Mouse (Mus musculus) midbrain, embryonic 15.5 days (tissue): ENCODE measurements around the gene Reck. TPM values are rescaled to one million over a fixed set of nuclear protein-coding genes. Genes with fewer than 3 reads are reported as not detected.

ENCODE experiments used
- ATAC-seq: fragments of 200-750 bp; cut with Nextera tagmentation; replicated peaks from 2 replicates; pipeline ENCODE4 v1.8.0; 2017; ENCODE audit warnings: moderate TSS enrichment
- H3K27ac ChIP-seq: fragments of 300-500 bp; sonication (generic); 2 replicates; pipeline ENCODE4 v1.5.1; 2015; ENCODE audit warnings: mild to moderate bottlenecking, inconsistent platforms
- H3K27me3 ChIP-seq: fragments of 300-500 bp; sonication (generic); replicated peaks from 2 replicates; pipeline ENCODE4 v1.6.1; 2015; ENCODE audit warnings: inconsistent platforms
- H3K36me3 ChIP-seq: fragments of 300-500 bp; sonication (generic); replicated peaks from 2 replicates; pipeline ENCODE4 v1.6.1; 2015; ENCODE audit warnings: inconsistent platforms
- H3K4me1 ChIP-seq: fragments of 300-500 bp; sonication (generic); 2 replicates; pipeline ENCODE4 v1.6.1; 2015; ENCODE audit warnings: inconsistent platforms
- H3K4me2 ChIP-seq: fragments of 300-500 bp; sonication (generic); 2 replicates; pipeline ENCODE4 v1.6.1; 2015; ENCODE audit warnings: inconsistent platforms, mild to moderate bottlenecking, moderate library complexity
- H3K4me3 ChIP-seq: fragments of 300-500 bp; sonication (generic); 2 replicates; pipeline ENCODE4 v1.5.1; 2015; ENCODE audit warnings: mild to moderate bottlenecking, inconsistent platforms
- H3K9ac ChIP-seq: fragments of 300-500 bp; sonication (generic); 2 replicates; pipeline ENCODE4 v1.6.1; 2015; ENCODE audit warnings: mild to moderate bottlenecking, inconsistent platforms
- H3K9me3 ChIP-seq: fragments of 300-500 bp; sonication (generic); 2 replicates; pipeline ENCODE4 v1.6.1; 2016; ENCODE audit warnings: inconsistent platforms
- WGBS: fragments of 180-500 bp; shearing (Covaris S2); methylation state at CpG from one replicate; pipeline ENCODE4 v1.1.7; 2015; ENCODE audit warnings: mixed read lengths; 5-methylcytosine and 5-hydroxymethylcytosine counted together
- polyA plus RNA-seq: library from polyadenylated mRNA; unstranded; fragments of >200 nt; fragmentation: Nextera tagmentation; extraction: Ambion mirVana; gene quantifications from 2 replicates; pipeline ENCODE4 v1.2.1, GENCODE M21; 2015

Gene Reck
- 6.7 and 7.0 TPM in 2 replicates for polyA plus RNA-seq

DNA sequence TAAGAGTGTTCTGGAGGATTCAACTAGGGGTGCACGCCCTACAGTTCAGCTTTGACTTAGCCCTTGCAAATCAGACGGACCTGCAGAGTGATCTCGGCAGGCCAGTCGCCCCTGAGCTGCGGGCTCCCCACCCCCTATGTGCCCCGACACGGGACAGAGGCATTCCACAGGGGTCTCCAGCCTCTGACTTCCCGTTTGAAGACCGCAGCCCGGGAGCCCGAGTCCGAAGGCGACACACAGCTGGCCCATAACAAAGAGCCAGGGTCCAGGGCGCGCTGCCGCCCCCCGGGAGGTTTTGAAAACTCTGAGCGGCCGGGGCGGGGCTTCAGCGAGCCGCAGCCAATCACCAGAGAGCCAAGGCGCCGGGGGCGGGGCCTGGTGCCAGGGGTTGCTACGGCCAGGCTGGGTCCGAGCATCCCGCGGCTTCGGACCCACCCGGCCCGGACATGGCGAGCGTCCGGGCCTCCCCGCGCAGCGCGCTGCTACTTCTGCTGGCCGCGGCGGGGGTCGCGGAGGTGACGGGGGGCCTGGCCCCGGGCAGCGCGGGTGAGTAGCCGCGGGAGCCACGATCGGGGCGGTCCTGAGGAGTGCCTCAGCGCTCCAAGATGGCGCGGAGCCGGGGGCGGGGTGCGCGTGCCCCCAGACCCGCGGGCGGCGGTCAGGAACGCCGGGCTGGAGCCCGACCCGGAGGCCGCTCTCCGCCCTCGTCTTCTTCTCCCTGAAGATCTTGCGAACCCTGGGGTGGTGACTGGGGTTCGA is at the start of gene Reck:
TSS of gene Reck (plus strand) at position 371 of the 759 bp plus-strand sequence.
- no peaks in the 10 kb centered on the region for H3K9me3 ChIP-seq
- peak within 1 kb of the TSS; percentile 70 for H3K27ac ChIP-seq
- under 1% methylated on average over 73 of the region's 73 CpGs for WGBS
- H3K9ac ChIP-seq = peak within 1 kb of the TSS; percentile 62
- H3K4me2 ChIP-seq = peak within 1 kb of the TSS; percentile 89
- peak; percentile 94 for ATAC-seq
- no peaks in the 10 kb centered on the region for H3K27me3 ChIP-seq
- peaks cover 23% of the 10 kb centered on the region for H3K4me1 ChIP-seq
- no peaks in the 10 kb centered on the region for H3K36me3 ChIP-seq
- H3K4me3 ChIP-seq = peak within 1 kb of the TSS; percentile 65

DNA sequence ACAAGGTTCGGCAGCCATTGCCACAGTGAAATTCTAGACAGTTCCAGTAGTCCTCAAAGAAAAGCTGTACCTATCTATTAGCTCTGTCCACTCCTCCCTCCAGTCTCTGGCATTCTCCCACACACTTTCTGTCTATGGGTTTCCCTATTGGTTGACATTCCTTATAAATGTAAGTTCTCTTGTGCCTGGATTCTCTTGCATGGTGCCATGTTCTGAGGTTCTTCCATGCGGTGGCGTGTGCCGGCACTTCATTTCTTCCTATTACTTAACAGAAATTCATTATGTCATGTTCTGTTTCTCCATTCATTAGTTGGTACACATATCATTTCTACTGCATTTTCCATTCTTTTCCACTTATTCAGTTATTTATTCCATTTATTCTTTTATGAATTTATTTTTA is 46.5 kb upstream of the Reck start:
- H3K27me3 ChIP-seq = no peaks in the 10 kb centered on the region
- no peaks in the 10 kb centered on the region for H3K9me3 ChIP-seq
- H3K4me2 ChIP-seq = no peak overlapping the region
- H3K4me1 ChIP-seq = no peaks in the 10 kb centered on the region
- no peak overlapping the region for H3K4me3 ChIP-seq
- no peaks in the 10 kb centered on the region for H3K36me3 ChIP-seq
- H3K27ac ChIP-seq = no peak overlapping the region
- WGBS = 90% methylated on average over 4 of the region's 4 CpGs
- H3K9ac ChIP-seq = no peak overlapping the region
- no peak for ATAC-seq

DNA sequence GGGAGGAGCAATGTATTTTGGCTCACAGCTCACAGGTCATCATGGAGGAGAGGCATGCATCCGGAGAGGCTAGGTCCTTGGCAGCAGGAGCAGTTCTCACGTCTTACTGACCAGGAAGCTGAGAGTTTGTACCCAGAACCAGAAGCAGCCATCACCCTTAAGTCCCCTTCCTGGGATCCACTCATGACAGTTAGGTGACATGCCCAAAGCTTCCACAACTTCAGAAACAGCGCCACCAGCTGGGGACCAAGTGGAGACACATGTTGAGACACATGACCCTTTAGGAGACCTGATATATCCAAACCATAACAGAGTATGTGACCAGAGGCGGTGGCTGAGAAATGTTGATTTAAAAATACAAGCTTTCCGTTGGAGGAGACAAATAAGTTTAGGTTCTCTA is 43.3 kb upstream of the Reck start:
- 73% methylated on average over 5 of the region's 5 CpGs for WGBS

DNA sequence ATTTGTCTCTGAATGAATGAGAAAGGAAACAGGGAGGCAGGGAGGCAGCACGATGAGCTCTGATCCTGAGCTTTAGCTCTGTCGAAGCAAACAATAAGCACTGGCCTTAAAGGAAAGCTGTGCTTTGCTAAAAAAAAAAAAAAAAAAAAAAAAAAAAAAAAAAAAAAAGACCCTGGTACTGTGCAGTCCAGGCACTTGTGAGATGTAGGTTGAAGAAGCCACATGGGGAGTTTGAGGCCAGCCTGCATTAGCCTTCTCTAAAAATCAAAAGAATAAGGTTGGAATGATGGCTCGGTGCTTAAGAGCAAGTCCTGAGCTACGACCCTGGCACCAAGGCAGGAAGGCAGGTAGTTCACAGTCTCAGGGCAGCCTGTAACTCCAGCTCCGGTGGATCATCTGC is 41.6 kb upstream of the Reck start:
- Histone ChIP-seq H3K9me3 (no peaks in the 10 kb centered on the region), H3K9ac (no peak overlapping the region), H3K4me2 (no peak overlapping the region), H3K36me3 (no peaks in the 10 kb centered on the region), H3K27me3 (no peaks in the 10 kb centered on the region), H3K4me1 (no peaks in the 10 kb centered on the region), H3K4me3 (no peak overlapping the region), H3K27ac (no peak overlapping the region)
- ATAC-seq = no peak
- 64% methylated on average over 5 of the region's 5 CpGs for WGBS

More for the DNA sequence above, 43.3 kb upstream of the Reck start:
- no peaks in the 10 kb centered on the region for H3K9me3 ChIP-seq
- H3K27ac ChIP-seq = no peak overlapping the region
- H3K4me1 ChIP-seq = no peaks in the 10 kb centered on the region
- H3K36me3 ChIP-seq = no peaks in the 10 kb centered on the region
- no peak overlapping the region for H3K9ac ChIP-seq
- ATAC-seq = no peak
- H3K27me3 ChIP-seq = no peaks in the 10 kb centered on the region
- H3K4me3 ChIP-seq = no peak overlapping the region
- no peak overlapping the region for H3K4me2 ChIP-seq

DNA sequence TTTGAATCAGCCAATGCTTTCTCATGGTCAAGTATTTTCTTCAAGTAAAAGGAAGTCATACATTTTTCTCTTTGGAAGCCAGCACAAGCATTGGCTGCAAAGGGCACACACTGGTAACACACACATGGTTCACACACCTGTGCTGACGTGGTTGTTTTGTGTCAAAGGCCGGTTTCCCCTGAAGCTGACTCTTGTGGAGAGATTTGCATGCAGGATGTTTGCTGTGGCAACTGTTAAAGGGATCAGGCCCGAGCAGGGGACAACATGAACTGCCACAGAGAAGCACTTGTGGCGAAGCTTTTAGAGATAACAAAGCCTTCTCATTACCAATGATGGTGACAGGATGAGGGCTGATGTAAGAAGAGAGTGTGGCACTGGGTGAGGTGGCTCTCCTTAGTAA is 40.6 kb upstream of the Reck start:
- Histone ChIP-seq H3K9ac (no peak overlapping the region), H3K9me3 (no peaks in the 10 kb centered on the region), H3K4me2 (no peak overlapping the region), H3K27ac (no peak overlapping the region), H3K36me3 (no peaks in the 10 kb centered on the region), H3K4me3 (no peak overlapping the region), H3K27me3 (no peaks in the 10 kb centered on the region), H3K4me1 (no peaks in the 10 kb centered on the region)
- WGBS = 69% methylated on average over 4 of the region's 4 CpGs
- no peak for ATAC-seq

DNA sequence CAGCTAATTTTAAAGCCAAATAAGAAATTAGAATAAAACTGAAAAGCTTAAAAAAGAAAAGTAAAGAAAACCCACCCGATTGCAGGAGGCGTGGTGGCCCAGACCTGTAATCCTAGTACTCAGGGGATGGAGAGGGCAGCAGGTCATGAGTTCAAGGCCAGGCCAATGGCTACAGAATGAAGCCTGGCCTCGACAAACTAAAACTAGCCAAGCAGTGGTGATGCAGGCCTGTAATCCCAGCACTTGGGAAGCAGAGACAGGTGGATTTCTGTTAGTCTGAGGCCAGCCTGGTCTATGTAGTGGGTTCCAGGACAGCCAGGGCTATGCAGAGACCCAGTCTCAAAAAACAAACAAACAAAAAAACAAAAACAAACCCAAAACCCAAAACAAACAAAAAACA is 37.0 kb upstream of the Reck start:
- no peaks in the 10 kb centered on the region for H3K36me3 ChIP-seq
- no peak for ATAC-seq
- no peak overlapping the region for H3K4me3 ChIP-seq
- H3K9ac ChIP-seq = no peak overlapping the region
- H3K4me2 ChIP-seq = no peak overlapping the region
- WGBS = 74% methylated on average over 3 of the region's 3 CpGs
- H3K9me3 ChIP-seq = no peaks in the 10 kb centered on the region
- no peak overlapping the region for H3K27ac ChIP-seq
- H3K27me3 ChIP-seq = no peaks in the 10 kb centered on the region
- H3K4me1 ChIP-seq = no peaks in the 10 kb centered on the region

DNA sequence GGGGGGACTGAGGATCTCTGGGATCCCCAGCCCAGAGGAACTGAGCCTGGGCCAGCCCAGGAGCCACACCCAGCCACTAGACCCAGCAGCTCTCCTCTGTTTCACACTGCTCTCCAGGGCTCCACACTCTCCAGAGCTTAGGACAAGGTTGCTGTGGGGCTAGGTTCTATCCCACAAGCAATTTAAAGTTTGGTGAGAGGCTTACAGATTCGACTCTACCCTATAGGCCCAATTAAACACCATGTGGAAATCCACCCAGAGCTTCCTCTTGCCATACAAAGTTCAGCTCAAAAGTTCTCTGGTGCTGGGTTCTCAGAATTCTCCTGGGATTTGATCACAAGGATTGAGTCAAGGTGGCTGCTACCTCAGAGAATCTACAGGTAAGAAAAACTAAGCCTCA is 35.2 kb upstream of the Reck start, which contains the start of gene Olfr157:
TSS of gene Olfr157 (minus strand) at position 101 of the 400 bp plus-strand sequence.
- Histone ChIP-seq H3K4me3 (no peak within 1 kb of the TSS), H3K36me3 (no peaks in the 10 kb centered on the region), H3K27ac (no peak within 1 kb of the TSS), H3K4me2 (no peak within 1 kb of the TSS), H3K9ac (no peak within 1 kb of the TSS), H3K27me3 (no peaks in the 10 kb centered on the region), H3K4me1 (no peaks in the 10 kb centered on the region), H3K9me3 (no peaks in the 10 kb centered on the region)
- ATAC-seq = no peak
- WGBS = 65% methylated on average over 1 of the region's 1 CpGs

DNA sequence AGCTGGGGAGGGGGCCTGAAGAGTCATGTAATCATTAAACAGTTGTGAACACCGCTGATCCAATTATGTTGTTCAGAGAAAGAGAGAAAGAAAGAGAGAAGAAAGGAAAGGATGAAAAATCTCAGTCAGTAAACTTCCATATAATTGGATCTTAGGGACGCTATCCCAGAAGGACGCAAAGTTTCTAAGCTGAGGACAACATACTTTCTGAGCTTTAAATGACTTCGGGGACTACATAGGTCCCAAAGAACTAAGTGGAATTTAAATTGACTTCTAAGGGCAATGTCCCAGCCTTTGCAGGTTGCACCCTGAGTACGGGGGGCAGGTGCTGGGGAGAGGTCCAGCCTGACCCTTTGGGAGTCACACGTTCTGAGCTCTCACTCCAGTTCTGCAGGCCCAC is 24.1 kb upstream of the Reck start, which contains the start of gene Olfr155:
TSS of gene Olfr155 (plus strand) at position 301 of the 400 bp plus-strand sequence.
- 85% methylated on average over 6 of the region's 6 CpGs for WGBS
- no peak within 1 kb of the TSS for H3K4me3 ChIP-seq
- H3K4me1 ChIP-seq = no peaks in the 10 kb centered on the region
- no peaks in the 10 kb centered on the region for H3K27me3 ChIP-seq
- no peak for ATAC-seq
- no peak within 1 kb of the TSS for H3K4me2 ChIP-seq
- H3K27ac ChIP-seq = no peak within 1 kb of the TSS
- H3K9me3 ChIP-seq = no peaks in the 10 kb centered on the region
- no peaks in the 10 kb centered on the region for H3K36me3 ChIP-seq
- H3K9ac ChIP-seq = no peak within 1 kb of the TSS

DNA sequence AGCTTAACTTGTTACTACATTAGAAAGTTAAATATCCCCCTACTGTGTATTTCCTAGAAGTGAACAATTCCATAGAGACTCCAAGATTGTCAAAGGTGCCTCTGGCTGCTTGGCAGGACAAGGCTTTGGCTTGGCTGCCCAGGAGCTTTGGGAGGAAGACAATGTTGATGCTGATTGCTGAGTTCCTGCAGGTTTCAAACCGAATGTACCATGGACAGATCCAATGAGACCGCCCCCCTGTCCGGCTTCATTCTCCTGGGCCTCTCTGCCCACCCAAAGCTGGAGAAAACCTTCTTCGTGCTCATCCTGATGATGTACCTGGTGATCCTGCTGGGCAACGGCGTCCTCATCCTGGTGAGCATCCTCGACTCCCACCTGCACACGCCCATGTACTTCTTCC is 21.2 kb upstream of the Reck start:
- Histone ChIP-seq H3K9ac (no peak overlapping the region), H3K9me3 (no peaks in the 10 kb centered on the region), H3K4me1 (no peaks in the 10 kb centered on the region), H3K27me3 (no peaks in the 10 kb centered on the region), H3K4me2 (no peak overlapping the region), H3K27ac (no peak overlapping the region), H3K4me3 (no peak overlapping the region), H3K36me3 (no peaks in the 10 kb centered on the region)
- no peak for ATAC-seq
- WGBS = 81% methylated on average over 8 of the region's 8 CpGs

DNA sequence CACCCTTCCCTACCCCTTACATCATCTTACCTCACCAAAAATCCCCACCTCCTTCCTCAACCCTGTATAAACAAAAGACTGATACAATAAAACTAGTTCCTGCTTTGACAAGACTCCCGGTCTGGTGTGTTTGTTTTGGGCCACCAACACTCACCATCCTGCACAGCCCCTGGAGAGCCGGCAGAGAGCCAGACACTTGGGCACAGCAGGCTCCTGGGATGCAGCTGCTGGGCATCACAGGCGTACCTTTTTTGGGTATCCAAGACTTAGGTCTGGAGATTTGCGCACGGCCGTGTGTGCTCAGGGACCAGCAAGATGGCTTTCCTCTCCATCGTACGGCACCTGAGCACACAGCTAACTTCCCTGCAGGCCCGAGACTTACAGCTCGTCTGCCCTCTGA is 15.4 kb upstream of the Reck start:
- WGBS = 81% methylated on average over 10 of the region's 10 CpGs
- no peak for ATAC-seq
- H3K4me1 ChIP-seq = no peaks in the 10 kb centered on the region
- H3K4me2 ChIP-seq = no peak overlapping the region
- H3K36me3 ChIP-seq = no peaks in the 10 kb centered on the region
- H3K4me3 ChIP-seq = no peak overlapping the region
- no peaks in the 10 kb centered on the region for H3K9me3 ChIP-seq
- H3K27me3 ChIP-seq = no peaks in the 10 kb centered on the region
- no peak overlapping the region for H3K27ac ChIP-seq
- H3K9ac ChIP-seq = no peak overlapping the region

DNA sequence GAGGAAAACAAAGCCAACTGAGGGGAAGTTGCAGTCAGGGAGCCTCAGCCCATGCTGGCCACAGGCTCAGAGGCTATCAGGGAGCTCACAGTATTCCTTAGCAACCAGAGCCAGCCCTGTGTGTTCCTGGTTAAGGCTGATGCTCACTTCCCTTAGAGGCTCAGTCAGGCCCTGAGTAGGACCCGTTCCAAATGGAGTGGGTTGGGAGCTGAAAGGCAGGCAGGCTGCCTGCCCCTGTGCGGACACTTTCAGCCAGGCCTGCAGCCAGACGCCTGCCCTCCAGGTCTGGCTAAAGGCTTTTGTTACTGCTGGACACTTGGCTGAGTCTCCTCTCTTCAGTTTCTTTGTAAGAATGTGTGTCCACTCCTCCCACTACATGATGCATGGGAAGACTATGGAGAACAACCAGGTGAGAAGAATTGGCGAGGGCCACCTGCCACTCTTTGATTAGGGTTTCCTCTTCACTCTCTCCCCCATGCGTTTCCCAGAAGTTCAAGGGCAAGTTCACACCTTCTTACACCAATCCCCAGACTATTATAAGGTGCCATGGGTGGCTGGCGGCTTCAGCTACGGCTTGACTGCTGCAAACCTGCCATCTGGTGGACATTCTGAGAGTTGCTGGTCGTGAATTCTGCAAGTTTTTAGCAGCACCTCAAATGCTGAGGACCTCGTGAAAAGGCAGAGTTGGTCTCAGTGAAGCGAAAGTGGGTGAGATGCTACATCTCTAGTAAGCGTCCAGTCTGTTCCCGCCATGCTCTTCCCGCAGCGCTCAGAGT is 14.4 kb upstream of the Reck start:
- WGBS = 14% methylated on average over 14 of the region's 14 CpGs
- ATAC-seq = no peak

DNA sequence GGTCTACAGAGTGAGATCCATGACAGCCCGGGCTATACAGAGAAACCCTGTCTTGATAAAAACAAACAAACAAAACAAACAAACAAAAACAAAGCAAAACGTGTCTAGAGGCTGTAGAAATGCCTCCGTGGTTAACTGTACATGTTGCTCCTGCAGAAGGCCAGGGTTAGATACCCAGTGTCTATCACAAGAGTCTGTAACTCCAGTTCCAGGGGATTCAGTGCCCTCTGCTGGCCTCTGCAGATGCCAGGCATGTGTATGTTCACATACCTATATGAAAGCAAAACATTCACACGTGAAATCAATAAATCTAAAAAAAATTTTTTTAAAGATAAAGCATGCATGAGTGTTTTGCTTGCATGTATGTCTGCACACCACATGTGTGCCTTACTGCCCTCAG is 12.0 kb upstream of the Reck start:
- H3K27ac ChIP-seq = no peak overlapping the region
- no peak overlapping the region for H3K4me2 ChIP-seq
- H3K9ac ChIP-seq = no peak overlapping the region
- no peaks in the 10 kb centered on the region for H3K27me3 ChIP-seq
- no peaks in the 10 kb centered on the region for H3K4me1 ChIP-seq
- WGBS = 71% methylated on average over 4 of the region's 4 CpGs
- H3K4me3 ChIP-seq = no peak overlapping the region
- ATAC-seq = no peak
- H3K36me3 ChIP-seq = no peaks in the 10 kb centered on the region
- H3K9me3 ChIP-seq = no peaks in the 10 kb centered on the region

More for the DNA sequence above, 14.4 kb upstream of the Reck start:
- H3K4me3 ChIP-seq = no peak overlapping the region
- no peaks in the 10 kb centered on the region for H3K4me1 ChIP-seq
- no peak overlapping the region for H3K4me2 ChIP-seq
- H3K27ac ChIP-seq = no peak overlapping the region
- no peaks in the 10 kb centered on the region for H3K36me3 ChIP-seq
- H3K9me3 ChIP-seq = no peaks in the 10 kb centered on the region
- no peaks in the 10 kb centered on the region for H3K27me3 ChIP-seq
- H3K9ac ChIP-seq = no peak overlapping the region
